Mouse (Mus musculus) urinary bladder, postnatal 25 days (tissue): ENCODE measurements around the gene Eme1.

Experiments
- DNase-seq: peaks from one replicate; pipeline ENCODE4 v3.0.0; 2022; ENCODE audit warnings: low spot score

Gene Eme1

GRCm38 (mm10) chr11:94597319-94597718 is 56.4 kb downstream of the Eme1 start:
- DNase-seq = no peak

DNA sequence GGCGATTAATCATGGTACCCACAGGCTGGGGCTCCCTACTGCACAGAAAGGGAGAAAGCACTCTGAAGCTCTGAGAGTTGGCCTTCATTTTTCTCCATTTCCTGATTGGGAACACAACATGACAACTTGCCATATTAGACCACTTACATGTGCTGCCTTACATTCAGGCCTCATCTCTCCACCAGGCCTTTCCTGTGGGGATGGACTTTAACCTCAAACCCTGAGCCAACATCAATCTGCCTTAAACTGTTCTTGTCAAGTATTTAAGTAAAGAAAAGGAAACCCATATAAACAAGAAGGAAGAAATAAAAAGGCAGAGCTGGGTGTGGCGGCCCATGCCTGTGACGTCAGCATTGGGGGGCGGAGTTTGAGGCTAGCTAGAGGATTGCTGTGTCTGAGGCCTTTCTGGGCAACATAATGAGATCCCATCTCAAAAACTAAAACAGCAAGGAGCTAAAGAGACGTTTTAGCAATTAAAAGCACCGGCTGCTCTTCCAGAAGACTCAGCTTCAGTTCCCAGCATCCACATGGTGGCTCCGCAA is 57.4 kb downstream of the Eme1 start:
- DNase-seq = no peak
